Mouse (Mus musculus) cerebellum, postnatal 25 days (tissue): ENCODE data around the gene Gpr153.
A peak's percentile ranks its signal among the peaks of the same experiment; 100 is the strongest.

Source experiments
- DNase-seq, 2 experiments: peaks; one replicate each; pipeline ENCODE4 v3.0.0; 2021; ENCODE audit warnings: mixed read lengths in 2 of 2

Gpr153 gene

GRCm38 (mm10) chr4:152265791-152266190, 8.2 kb upstream of the Gpr153 start:
- DNase-seq, result no peak

- DNase-seq, result peak; percentile 79 to 86
Observed at GRCm38 (mm10) chr4:152266236-152266895, 7.7 kb upstream of the Gpr153 start.

- peak; percentile 83 to 85 for DNase-seq
Observed at GRCm38 (mm10) chr4:152267748-152268369, 6.2 kb upstream of the Gpr153 start.

- no peak for DNase-seq
Observed at GRCm38 (mm10) chr4:152269967-152270366, 4.1 kb upstream of the Gpr153 start.

- DNase-seq, result peak in 1 of 2 experiments; percentile 43
Observed at GRCm38 (mm10) chr4:152270599-152270998, 3.4 kb upstream of the Gpr153 start.

- no peak for DNase-seq
Observed at GRCm38 (mm10) chr4:152271334-152271733, 2.7 kb upstream of the Gpr153 start.

- no peak for DNase-seq
Observed at GRCm38 (mm10) chr4:152272006-152272405, 2.0 kb upstream of the Gpr153 start.

GRCm38 (mm10) chr4:152272449-152273049, 1.5 kb upstream of the Gpr153 start:
- no peak for DNase-seq

GRCm38 (mm10) chr4:152273191-152273590, 841 bp upstream of the Gpr153 start:
- DNase-seq, result no peak

- DNase-seq, result no peak
Observed at GRCm38 (mm10) chr4:152274681-152275131, 674 bp downstream of the Gpr153 start.

GRCm38 (mm10) chr4:152276389-152277347, 2.6 kb downstream of the Gpr153 start:
- DNase-seq, result peak; percentile 67 to 76

GRCm38 (mm10) chr4:152277916-152278315, 3.9 kb downstream of the Gpr153 start:
- no peak for DNase-seq

GRCm38 (mm10) chr4:152278986-152279385, 5.0 kb downstream of the Gpr153 start:
- peak; percentile 52 to 63 for DNase-seq

GRCm38 (mm10) chr4:152281601-152282000, 7.6 kb downstream of the Gpr153 start:
- DNase-seq, result no peak

GRCm38 (mm10) chr4:152282721-152283120, 8.7 kb downstream of the Gpr153 start:
- no peak for DNase-seq

- peak; percentile 87 to 92 for DNase-seq
Observed at GRCm38 (mm10) chr4:152283186-152283950, 9.3 kb downstream of the Gpr153 start.

- DNase-seq, result peak; percentile 86 to 88
Observed at GRCm38 (mm10) chr4:152285505-152285904, 11.5 kb downstream of the Gpr153 start.

- peak in 1 of 2 experiments; percentile 46 for DNase-seq
Observed at GRCm38 (mm10) chr4:152286183-152286582, 12.2 kb downstream of the Gpr153 start.

GRCm38 (mm10) chr4:152286887-152287286, 12.9 kb downstream of the Gpr153 start:
- peak in 1 of 2 experiments; percentile 53 for DNase-seq

- no peak for DNase-seq
Observed at GRCm38 (mm10) chr4:152287317-152288120, 13.5 kb downstream of the Gpr153 start.

GRCm38 (mm10) chr4:152288398-152288945, 14.4 kb downstream of the Gpr153 start:
- no peak for DNase-seq
